Mouse (Mus musculus): ENCODE results near the gene Myocd.

Gene Myocd

DNA sequence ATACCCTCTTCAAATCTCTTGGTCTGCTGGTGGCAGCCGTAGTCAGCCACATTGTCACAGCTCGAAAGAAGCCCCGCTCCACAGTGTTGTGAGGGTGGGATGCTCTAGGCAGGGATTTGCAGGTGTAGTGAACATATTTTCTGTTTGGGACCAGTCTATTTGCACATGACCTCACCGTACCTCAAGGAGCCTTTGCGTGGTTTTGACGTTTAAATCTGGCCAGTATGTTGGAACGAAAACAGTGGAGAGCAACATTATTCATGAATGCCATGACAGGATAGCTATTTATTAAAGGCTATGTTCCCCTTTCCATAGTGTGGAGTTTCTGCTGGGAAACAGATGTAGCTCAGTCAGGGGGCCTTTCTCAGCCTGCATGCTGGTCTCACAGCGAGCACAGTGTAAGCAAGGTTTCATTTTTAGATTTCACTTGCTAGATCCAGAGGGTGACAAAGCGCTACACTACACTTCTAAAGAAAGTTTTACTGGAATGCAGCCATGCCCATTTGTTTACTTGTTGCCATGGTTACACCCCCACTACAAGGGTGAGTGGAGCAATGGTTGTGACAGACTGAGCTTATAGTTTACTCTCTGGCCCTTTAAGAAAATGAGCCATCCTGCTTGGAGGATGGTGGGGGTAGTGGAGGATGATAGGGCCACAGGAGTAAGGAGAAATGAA lies 54.7 kb downstream of the Myocd start:
- no peak for DNase-seq (ENCODE audit: extremely low read depth, low read depth)

- no peak for DNase-seq (ENCODE audit: extremely low read depth, low read depth)
Observed at GRCm38 (mm10) chr11:65213806-65214205, 56.0 kb downstream of the Myocd start.

DNA sequence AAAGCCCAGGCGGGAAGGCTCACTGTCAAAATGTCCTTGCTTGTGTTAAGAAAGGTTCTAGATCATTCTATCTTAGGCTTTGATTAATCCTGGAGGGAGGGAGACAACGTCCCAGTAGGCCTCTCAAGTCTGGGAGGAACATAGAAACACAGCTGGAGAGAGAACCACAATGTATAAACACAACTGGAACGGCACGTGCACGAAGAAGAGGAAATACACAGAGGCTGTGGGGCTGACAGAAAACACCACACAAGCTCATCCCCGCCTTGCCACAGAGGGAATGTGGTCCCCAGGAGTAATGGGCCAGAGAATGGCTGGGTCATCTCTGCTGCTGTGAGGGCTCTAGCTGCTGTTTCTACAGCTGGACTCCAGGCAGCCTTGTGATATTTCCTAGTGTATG lies 58.1 kb downstream of the Myocd start:
- no peak for DNase-seq (ENCODE audit: extremely low read depth, low read depth)

DNA sequence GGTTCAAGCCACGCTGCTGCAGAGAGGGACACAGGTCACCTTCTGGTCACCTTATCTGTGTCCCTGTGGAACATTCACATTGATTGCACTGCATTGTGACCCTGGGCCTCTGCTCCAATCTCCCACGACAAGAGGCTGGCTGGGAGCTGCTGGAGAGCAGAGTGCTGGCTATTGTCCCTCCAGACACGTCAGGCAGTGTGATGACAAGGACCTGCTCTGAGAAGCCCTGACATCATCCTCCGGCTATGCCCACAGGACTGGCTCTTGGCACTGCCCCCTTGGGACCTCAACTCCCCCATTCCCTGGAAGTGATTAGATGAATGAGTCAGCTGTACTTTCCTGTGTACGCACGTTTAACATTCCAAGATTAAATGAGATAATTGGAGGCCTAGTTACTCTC lies 60.3 kb downstream of the Myocd start:
- DNase-seq (ENCODE audit: extremely low read depth, low read depth): no peak

DNA sequence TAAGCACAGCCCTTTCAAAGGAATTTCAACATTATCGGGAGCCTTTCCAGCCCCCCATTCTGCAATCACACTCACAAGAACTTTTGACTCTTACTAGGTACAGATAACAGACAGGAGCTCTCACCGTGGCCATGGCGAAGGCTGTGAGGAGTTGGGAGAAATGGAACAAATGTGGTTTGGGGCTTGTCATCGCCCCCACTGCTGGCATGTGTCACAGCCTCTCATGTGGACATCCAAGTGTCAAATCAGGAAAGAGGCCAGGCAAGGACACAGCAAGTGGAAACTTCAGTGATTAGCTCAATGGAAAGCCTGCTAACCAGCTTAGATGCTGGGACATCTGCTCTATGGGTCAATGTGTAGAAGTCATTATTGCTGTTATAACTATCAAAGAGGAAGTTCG lies 64.5 kb downstream of the Myocd start:
- no peak for DNase-seq (ENCODE audit: extremely low read depth, low read depth)

DNA sequence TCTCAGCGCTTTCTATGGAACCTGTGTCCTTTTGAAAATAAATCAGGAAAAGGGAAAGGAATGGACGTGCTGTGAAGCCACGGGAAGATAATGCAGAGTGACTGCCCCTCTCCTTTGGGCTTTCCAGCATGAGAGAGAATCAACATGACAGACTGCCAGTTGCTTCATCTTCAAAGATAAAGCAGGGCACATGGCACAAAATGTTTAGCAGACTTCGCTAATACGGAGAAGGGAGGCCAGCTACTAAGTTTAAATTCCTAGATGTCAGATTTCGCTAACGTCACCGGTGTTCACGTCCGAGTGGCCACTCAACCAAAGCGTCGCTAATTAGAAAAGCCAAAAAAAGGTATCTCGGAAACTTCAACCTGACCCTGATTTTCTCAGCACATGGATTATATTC lies 65.1 kb downstream of the Myocd start:
- no peak for DNase-seq (ENCODE audit: extremely low read depth, low read depth)

DNA sequence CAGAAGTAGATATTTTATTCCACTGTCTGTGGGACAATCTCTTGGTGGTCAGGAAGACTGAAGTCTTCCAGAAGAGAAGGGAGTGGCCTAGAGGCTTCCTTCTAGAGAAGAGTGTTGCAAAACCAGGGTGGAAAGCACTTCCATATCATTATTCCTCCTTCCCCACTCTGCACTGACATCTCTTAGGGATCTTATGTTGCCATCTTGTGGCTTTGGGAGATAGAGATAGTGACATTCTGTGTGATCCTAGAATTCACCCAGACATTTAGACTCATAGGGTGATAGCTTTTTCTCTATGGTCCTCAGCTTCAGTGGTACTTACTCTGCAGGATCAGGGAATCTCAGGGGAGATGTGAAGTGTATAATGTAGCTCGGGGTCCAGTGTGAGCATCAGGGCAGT lies 66.8 kb downstream of the Myocd start:
- no peak for DNase-seq (ENCODE audit: extremely low read depth, low read depth)

DNA sequence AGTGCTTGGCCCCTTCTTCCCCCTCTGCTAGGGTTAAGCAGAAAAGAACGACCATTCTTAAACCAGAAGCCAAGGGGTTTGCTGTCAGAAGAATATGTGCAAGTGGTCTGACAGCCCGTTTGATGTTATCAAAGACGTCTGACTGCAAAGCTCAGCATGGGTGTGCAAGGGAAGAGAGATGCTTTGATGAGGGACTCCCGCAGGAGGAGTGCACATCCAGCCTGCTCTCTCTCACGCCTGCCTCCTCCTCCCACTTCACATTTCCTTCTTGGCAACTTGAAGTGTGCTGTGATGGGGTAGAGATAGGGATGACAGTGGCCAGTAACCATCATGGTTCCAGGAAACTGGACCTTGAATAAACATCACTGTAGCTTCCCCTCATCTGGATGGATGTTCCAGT lies 67.6 kb downstream of the Myocd start:
- no peak for DNase-seq (ENCODE audit: extremely low read depth, low read depth)

- DNase-seq (ENCODE audit: extremely low read depth, low read depth): no peak
Observed at GRCm38 (mm10) chr11:65198026-65198425, 71.8 kb downstream of the Myocd start.

DNA sequence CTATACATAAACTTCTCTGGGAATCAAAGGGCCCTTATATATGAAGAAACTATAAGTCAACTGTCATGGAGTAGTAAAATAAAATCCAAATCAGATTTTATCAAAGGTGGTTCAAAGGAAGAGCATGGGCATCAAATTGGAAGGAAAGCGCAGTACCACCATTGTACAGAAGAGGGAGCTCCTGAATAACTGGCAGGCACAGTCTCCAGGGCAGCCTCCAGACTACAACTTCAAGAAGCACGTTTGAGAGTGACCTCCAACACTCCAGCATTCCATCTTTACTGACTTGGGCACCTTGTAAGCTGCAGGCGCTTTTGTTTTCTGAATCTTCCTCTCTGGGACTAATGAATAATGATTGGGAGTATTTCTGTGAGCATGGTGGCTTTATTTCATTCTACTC lies 72.5 kb downstream of the Myocd start:
- DNase-seq (ENCODE audit: extremely low read depth, low read depth): peak; percentile 3

DNA sequence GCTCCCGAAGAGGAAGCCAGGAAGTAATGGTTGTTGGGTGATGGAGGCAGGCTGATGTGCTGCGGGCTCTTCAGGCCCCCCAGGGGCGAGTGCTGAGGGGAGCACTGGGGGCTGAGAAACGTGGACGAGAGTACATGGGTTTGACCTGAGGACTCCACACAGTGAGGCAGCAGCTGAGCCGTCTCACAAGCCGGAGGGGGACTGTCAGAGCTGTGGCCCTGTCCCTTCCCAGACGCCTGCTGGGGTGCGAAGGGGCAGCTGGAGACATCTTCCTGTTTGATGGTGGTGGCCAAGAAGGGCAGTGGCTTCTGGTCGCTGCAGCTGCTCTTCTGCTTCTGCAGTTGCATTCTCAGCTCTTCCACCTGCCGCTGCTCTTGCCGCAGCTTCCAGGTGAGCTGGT lies 82.8 kb downstream of the Myocd start:
- DNase-seq (ENCODE audit: extremely low read depth, low read depth): no peak

GRCm38 (mm10) chr11:65185114-65185513 lies 84.7 kb downstream of the Myocd start:
- DNase-seq (ENCODE audit: extremely low read depth, low read depth): no peak

DNA sequence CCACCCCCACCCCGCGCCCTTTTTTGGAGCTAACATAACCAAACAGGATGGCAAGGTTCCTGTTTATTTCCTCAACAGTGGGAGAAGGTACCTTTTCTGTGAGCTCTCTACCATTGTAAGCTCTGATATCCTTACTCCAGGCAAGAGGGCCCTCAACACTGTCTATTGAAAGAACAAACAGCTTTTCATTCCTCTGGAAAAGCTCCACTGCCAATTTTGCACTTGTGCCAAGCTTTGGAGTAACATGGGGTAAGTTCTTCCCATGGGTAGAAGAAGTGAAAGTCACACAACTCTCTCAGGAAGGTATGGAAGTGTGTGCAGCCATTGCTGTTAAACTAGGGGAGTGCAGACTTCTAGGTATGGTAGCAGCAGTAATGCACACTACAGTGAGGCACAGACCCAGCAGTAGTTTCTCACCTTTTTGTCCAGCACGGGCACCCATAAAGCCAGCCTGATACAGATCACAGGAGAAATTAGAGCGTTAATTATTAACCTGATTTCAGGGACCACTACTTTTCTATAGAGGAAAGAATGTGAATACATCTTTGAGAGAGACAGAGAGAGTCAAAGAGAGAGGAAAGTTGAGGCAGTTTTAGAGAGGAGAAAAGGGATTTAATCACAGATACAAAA lies 99.6 kb downstream of the Myocd start:
- no peak for DNase-seq (ENCODE audit: extremely low read depth, low read depth)

GRCm38 (mm10) chr11:65162767-65163120 lies 107.0 kb downstream of the Myocd start, which contains the start of gene Arhgap44:
Gene Arhgap44 (minus strand): TSS chr11:65162961.
- no peak for DNase-seq (ENCODE audit: extremely low read depth, low read depth)

- no peak for DNase-seq (ENCODE audit: extremely low read depth, low read depth)
Observed at GRCm38 (mm10) chr11:65161881-65162766, 107.7 kb downstream of the Myocd start.

DNA sequence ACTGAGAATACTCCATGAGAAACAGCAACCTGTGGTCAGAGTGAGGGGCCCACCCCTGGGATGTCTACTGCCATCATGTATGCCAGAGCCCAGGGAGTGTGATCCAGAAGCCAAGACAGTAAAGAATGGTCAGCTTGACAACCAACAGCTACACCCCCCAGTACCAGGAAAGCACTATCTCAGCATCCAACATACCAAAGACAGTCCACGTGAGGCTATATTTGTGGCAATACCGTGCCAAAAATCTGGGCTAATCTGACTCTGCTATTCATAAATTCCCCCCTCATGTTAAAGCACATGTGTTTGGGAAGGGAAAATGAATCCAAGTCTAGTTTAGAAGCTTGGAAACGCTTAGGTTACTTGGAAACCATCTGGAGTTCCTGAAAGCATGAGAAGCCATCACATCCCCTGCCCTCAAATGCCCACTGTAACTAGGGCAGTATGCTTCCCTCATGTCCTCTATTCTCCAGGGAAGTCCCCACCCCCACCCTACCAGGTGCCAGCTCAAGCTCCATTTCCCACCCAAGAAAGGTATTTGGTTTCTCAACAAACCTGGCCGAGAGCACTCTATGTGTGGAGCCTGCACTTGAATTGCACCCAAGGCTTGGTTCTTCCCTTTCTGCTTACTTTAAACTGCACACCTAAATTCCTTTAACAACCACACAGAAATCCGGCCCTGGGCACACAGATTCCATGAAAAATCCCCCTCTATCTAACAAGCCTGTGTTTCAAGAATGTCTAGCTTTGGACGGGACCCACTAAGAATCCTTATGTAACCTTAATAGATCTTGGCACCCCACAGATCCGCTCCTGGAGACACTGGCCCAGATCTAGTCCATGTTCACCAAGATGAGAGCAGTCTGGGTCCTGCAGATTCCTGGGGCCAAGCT lies 108.6 kb downstream of the Myocd start:
- no peak for DNase-seq (ENCODE audit: extremely low read depth, low read depth)

DNA sequence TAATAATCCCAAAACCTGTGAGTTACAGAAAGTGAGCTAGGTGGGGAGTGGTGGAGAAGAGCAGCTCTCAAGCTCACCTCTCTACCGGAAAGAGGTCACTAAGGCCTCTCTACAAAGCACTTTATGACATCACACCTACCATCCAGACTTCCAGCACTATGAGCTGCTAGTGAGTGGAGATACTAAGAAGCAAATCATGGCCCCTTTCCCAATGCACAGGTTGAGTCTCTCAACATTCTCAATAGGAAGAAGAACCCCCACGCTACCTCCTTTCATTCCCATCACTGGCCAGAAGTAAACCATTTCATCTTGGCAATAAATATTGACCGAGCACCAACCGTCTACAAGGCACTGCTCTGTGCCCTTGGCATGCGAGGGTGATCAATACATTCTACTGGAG lies 110.0 kb downstream of the Myocd start, which contains the start of gene 1700086D15Rik:
Gene 1700086D15Rik (minus strand): TSS at position 101 of the 400 bp plus-strand sequence.
- DNase-seq (ENCODE audit: extremely low read depth, low read depth): no peak

GRCm38 (mm10) chr11:65158658-65158990 lies 111.2 kb downstream of the Myocd start:
- no peak for DNase-seq (ENCODE audit: extremely low read depth, low read depth)

DNA sequence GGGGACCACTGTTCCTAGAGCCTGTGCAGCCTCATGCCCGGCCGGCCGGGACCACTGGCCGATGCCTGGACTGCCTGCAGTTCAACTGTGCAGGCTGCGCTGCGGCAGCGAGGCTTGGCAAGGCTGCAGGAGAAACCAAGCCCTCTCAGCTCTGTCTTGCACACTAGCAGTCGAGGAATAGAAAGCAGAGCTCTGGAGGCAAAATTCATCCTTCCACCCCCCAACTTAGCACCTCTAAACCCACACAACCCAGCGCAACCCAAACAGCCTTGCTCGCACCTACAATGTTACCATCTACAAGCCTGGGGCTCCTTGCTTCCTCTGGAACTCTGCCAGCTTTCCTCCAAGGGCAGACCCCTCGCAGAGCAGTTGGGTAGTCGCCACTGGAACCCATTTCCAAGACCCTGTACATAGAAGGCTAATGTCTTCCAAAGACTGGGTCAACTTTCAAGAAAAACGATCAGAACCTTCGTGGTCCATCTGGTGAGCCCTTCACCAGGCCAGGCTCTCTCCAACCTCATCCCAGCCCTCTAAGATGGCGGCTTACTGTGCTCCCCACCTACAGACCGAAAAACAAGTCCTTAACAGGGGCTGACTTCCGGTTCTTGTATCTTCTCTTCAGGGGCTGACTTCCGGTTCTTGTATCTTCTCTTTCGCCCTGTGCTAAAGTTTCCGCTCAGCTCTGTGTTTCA lies 111.7 kb downstream of the Myocd start:
- DNase-seq (ENCODE audit: extremely low read depth, low read depth): no peak

GRCm38 (mm10) chr11:65153006-65153405 lies 116.8 kb downstream of the Myocd start:
- no peak for DNase-seq (ENCODE audit: extremely low read depth, low read depth)

- DNase-seq (ENCODE audit: extremely low read depth, low read depth): no peak
Observed at GRCm38 (mm10) chr11:65148441-65148840, 121.3 kb downstream of the Myocd start.

All from MEL-GATA-1-ER (cell line).